Mouse (Mus musculus) lung, embryonic 14.5 days (tissue): ENCODE measurements at regions not wholly inside any gene's neighbourhood (a gene's known extent, or its start where the extent isn't known, plus 50 kb on each side); places are given as distances from the start of the nearest gene placed in this dataset.
"Not testable (repeated sequence)": the region's sequence is repeated elsewhere in the genome, so short reads cannot be mapped to it uniquely, and the experiment has no call there.

Experiments used
- ATAC-seq: fragments of 200-750 bp; cut with Nextera tagmentation; 2 replicates; pipeline ENCODE4 v1.8.0; 2017; ENCODE audit warnings: mild to moderate bottlenecking, moderate TSS enrichment, moderate library complexity; ENCODE audit not compliant: insufficient read depth
- DNase-seq: peaks from one replicate; pipeline ENCODE4 v3.0.0-alpha.2; 2015
- H3K27ac ChIP-seq: fragments of 300-500 bp; sonication (generic); 2 replicates; pipeline ENCODE4 v1.5.1; 2014; ENCODE audit warnings: low read depth, mild to moderate bottlenecking, moderate library complexity
- H3K27me3 ChIP-seq: fragments of 300-500 bp; sonication (generic); 2 replicates; pipeline ENCODE4 v1.6.1; 2014; ENCODE audit warnings: low read length, control low read depth; ENCODE audit not compliant: insufficient read depth
- H3K36me3 ChIP-seq: fragments of 300-500 bp; sonication (generic); 2 replicates; pipeline ENCODE4 v1.6.1; 2014; ENCODE audit warnings: control low read depth; ENCODE audit not compliant: insufficient read depth
- H3K4me1 ChIP-seq: fragments of 300-500 bp; sonication (generic); 2 replicates; pipeline ENCODE4 v1.6.1; 2014; ENCODE audit warnings: antibody characterized with exemption, control low read depth; ENCODE audit not compliant: insufficient read depth
- H3K4me2 ChIP-seq: fragments of 300-500 bp; sonication (generic); 2 replicates; pipeline ENCODE4 v1.6.1; 2014; ENCODE audit warnings: mild to moderate bottlenecking
- H3K4me3 ChIP-seq: fragments of 300-500 bp; sonication (generic); 2 replicates; pipeline ENCODE4 v1.5.1; 2014; ENCODE audit warnings: low read depth, low read length
- H3K9ac ChIP-seq: fragments of 300-500 bp; sonication (generic); 2 replicates; pipeline ENCODE4 v1.6.1; 2014
- H3K9me3 ChIP-seq: fragments of 300-500 bp; sonication (generic); 2 replicates; pipeline ENCODE4 v1.6.1; 2016; ENCODE audit warnings: low read depth, low read length, control low read depth
- CTCF ChIP-seq: IDR thresholded peaks from 2 replicates; pipeline ENCODE4 v1.5.1; 2016; ENCODE audit warnings: antibody characterized with exemption, low read depth
- WGBS: fragments of 180-500 bp; shearing (Covaris S2); extraction: QIAGEN DNeasy Blood & Tissue Kit; methylation state at CpG from one replicate; pipeline ENCODE4 v1.1.7; 2014; 5-methylcytosine and 5-hydroxymethylcytosine counted together

GRCm38 (mm10) chr5:105358902-105359301 lies 56.7 kb upstream of the Lrrc8b start:
- Histone ChIP-seq H3K4me1 (no peaks in the 10 kb centered on the region), H3K36me3 (no peaks in the 10 kb centered on the region), H3K27me3 (no peaks in the 10 kb centered on the region), H3K9me3 (no peaks in the 10 kb centered on the region), H3K4me2 (no peak overlapping the region), H3K27ac (no peak overlapping the region), H3K9ac (no peak overlapping the region), H3K4me3 (no peak overlapping the region)
- no peak for TF ChIP-seq CTCF
- WGBS = 52% methylated on average over 3 of the region's 3 CpGs
- DNase-seq (no peak), ATAC-seq (no peak)

DNA sequence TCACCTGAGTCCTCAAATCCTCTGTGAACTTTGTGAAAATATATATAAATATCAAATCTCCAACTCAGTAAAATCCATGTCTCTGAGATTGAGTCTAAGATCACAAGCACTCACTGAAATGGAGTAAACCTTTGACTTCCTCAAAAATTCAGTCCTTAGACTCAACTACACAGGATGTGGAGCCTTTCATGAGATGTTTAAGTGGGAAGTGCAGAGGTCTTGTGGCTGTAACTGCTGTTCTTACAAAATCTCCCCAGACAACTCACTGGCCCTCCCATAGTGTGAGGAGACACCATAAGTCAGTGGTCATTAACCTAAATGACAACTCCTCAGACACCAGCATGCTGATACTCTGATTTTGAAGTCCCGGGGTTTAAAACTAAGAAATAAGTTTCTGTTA lies 59.2 kb upstream of the Lrrc8b start:
- not testable (repeated sequence) for H3K4me1 ChIP-seq, DNase-seq, H3K9me3 ChIP-seq, H3K4me3 ChIP-seq, H3K36me3 ChIP-seq, H3K4me2 ChIP-seq, H3K27ac ChIP-seq, H3K27me3 ChIP-seq, H3K9ac ChIP-seq, ATAC-seq
- WGBS = 81% methylated on average over 1 of the region's 1 CpGs

- 53% methylated on average over 1 of the region's 1 CpGs for WGBS
- Histone ChIP-seq H3K4me1 (no peaks in the 10 kb centered on the region), H3K27ac (no peak overlapping the region), H3K9ac (no peak overlapping the region), H3K27me3 (no peaks in the 10 kb centered on the region), H3K4me2 (no peak overlapping the region), H3K4me3 (no peak overlapping the region), H3K36me3 (no peaks in the 10 kb centered on the region), H3K9me3 (no peaks in the 10 kb centered on the region)
- no peak for TF ChIP-seq CTCF
- peak; percentile 8 for DNase-seq
- no peak for ATAC-seq
Observed at GRCm38 (mm10) chr5:105354041-105354440, 60.5 kb upstream of the Gbp6 start.

GRCm38 (mm10) chr5:105346463-105346862 lies 53.0 kb upstream of the Gbp6 start:
- peak; percentile 94; the same call in 1 of the 2 replicates for ATAC-seq
- Histone ChIP-seq H3K4me1 (no peaks in the 10 kb centered on the region), H3K9ac (no peak overlapping the region), H3K4me3 (no peak overlapping the region), H3K27ac (peak overlapping the region; percentile 63), H3K4me2 (no peak overlapping the region), H3K9me3 (no peaks in the 10 kb centered on the region), H3K36me3 (no peaks in the 10 kb centered on the region), H3K27me3 (no peaks in the 10 kb centered on the region)
- DNase-seq = peak; percentile 71
- TF ChIP-seq CTCF = no peak

GRCm38 (mm10) chr5:105345953-105346352 lies 52.5 kb upstream of the Gbp6 start:
- WGBS = 15% methylated on average over 1 of the region's 1 CpGs
- ATAC-seq = peak; percentile 69

GRCm38 (mm10) chr5:105344808-105345732 lies 51.6 kb upstream of the Gbp6 start:
- TF ChIP-seq CTCF = no peak
- 56% methylated on average over 6 of the region's 6 CpGs for WGBS
- Histone ChIP-seq H3K9me3 (no peaks in the 10 kb centered on the region), H3K4me2 (no peak overlapping the region), H3K36me3 (no peaks in the 10 kb centered on the region), H3K27ac (no peak overlapping the region), H3K9ac (no peak overlapping the region), H3K4me3 (no peak overlapping the region), H3K27me3 (no peaks in the 10 kb centered on the region), H3K4me1 (no peaks in the 10 kb centered on the region)
- DNase-seq = peak; percentile 1
- no peak for ATAC-seq

More at GRCm38 (mm10) chr5:105345953-105346352, 52.5 kb upstream of the Gbp6 start:
- not testable (repeated sequence) for H3K4me2 ChIP-seq, H3K4me3 ChIP-seq, H3K9ac ChIP-seq, H3K4me1 ChIP-seq, H3K9me3 ChIP-seq, H3K27me3 ChIP-seq, H3K36me3 ChIP-seq
- peak; percentile 6 for DNase-seq
- H3K27ac ChIP-seq = peak overlapping the region; percentile 63

DNA sequence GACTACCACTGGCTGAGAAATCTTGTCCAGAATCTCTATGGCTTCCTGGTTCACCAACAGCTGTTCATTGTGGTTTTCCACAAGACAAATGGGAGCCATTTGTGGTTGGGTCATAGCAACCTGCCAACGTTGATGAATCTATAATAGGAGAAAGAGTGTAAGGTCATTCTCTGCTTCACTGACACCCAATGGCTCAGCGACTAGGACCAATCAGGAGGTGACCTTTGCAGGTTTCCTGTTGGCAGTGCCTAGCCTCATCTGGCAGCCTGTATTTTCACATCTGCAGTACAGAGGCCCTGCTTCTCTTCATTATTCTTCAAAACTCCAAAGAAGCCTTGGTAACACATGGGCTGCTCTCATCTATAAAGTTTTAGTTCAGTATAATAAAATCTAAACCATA lies 50.3 kb upstream of the Gbp6 start:
- H3K36me3 ChIP-seq, H3K4me1 ChIP-seq, H3K9me3 ChIP-seq, H3K27ac ChIP-seq, H3K4me3 ChIP-seq, DNase-seq, H3K4me2 ChIP-seq, ATAC-seq, H3K27me3 ChIP-seq, H3K9ac ChIP-seq: not testable (repeated sequence)
- WGBS = 57% methylated on average over 2 of the region's 2 CpGs
